Mouse (Mus musculus) regulatory T cell (primary cell): ENCODE results near the gene Neil3.

Source experiments
- in situ Hi-C: fragments of 300-600 bp; cut with MboI, MseI; formaldehyde crosslinking; loops from one replicate; pipeline ENCODE4 v1.15.1; 2025; ENCODE audit warnings: high pct_unique_total_duplicates

Neil3 gene

DNA sequence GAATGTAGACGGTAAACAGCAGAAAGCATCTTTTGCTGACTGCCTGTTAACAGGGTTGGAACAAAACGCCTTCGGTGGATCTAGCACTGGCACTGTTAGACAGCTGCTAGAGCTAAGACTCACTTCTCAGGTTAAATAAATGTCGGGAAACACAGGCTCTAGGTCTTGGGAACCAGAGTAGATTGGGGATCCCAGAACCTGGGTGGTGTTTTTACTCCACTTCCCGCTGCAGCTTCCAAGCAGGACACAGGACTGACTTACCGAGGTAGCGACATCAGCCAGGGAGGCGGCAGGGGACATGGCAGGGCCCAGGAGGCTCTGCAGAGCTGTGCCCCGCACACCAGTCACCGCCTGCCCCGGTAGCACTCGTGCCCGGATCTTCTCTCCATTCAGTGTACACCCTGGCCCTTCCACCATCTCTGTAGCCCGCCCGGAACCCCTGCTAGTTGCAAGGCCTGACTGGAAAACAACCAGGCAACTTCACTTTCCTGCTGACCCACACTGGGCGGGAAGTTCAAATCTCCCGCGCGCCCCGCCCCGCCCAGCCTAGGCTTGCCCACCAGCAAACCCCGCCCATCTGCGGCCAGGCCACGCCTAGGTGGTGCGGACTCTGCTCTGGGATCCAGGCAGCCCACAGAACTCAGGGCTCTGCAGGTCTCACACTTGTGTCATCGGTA lies at the start of gene Neil3:
Gene Neil3, minus strand, starts transcription at position 571 of the 677 bp plus-strand sequence.
- in situ Hi-C loops, result loop anchor here (25.0 kb wide), 1 partner anchor 849 kb away; no protein-coding TSS in a partner anchor

DNA sequence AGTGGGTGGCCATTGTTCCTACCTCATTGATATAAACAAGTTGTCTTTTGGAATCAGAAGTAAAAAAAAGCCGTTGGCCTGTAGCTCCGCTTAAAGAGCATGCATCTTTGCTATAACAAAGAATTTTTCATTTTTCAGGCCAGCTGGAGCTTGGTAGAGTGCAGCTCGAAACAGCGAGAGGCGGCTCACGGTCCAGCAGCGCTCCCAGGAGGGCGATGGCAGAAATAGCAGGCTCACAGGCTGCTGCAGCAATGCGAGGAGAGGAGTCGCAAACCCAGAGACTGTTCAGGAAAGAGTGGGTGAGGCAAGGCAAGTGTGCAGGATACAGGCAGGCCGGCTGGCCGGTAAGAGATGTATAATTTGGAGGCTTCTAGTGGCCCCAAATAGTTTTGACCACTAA lies 42.0 kb upstream of the Neil3 start:
- in situ Hi-C loops, result no loop called here

- in situ Hi-C loops, result no loop called here
These were observed 25.1 kb upstream of the Neil3 start for GRCm38 (mm10) chr8:53663946-53664345.

GRCm38 (mm10) chr8:53661436-53661835 lies 22.6 kb upstream of the Neil3 start:
- in situ Hi-C loops, result no loop called here

DNA sequence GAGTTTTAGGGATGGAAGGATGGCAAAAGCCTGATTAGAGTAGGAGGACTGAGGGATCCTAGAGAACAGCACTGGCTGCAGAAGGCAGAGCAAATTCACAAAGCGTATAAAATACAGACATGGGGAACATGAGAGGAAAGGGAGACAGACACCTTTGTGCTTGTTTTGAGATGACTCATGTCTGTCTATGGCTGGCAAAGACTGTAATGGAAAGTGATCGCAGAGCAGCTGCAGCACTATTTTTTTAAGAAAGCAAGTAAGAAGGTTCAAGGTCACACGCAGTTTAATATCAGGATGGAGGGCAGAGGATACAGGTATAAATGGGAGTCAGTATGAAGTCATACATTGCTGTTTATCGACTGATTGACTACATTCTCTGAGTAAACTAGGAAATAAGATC lies 8.2 kb downstream of the Neil3 start:
- in situ Hi-C loops, result loop anchor here (25.0 kb wide), 1 partner anchor 857 kb away; no protein-coding TSS in a partner anchor

GRCm38 (mm10) chr8:53628864-53629415 lies 9.9 kb downstream of the Neil3 start:
- in situ Hi-C loops, result loop anchor here (25.0 kb wide), 1 partner anchor 858 kb away; no protein-coding TSS in a partner anchor

GRCm38 (mm10) chr8:53623425-53623824 lies 15.4 kb downstream of the Neil3 start:
- in situ Hi-C loops, result no loop called here

DNA sequence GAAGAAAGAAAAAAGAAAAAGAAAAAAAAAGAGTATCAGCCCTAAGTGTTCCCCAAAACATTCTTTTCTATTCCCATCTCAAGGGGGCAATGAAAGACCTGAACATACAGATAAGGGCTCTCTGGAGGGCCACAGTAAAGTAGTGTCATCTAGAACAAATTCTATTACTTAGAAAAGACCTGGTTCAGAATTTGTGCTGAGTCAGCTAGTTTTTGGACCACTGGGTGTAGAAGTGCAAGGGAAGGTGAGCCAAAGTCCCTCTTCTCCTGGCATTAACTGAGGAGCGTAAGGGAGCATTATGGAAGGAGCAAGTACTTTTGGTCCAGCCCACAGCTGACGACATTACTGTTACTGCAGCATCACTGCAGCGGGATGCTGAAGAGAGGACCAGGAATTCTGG lies 19.7 kb downstream of the Neil3 start:
- in situ Hi-C loops, result no loop called here

DNA sequence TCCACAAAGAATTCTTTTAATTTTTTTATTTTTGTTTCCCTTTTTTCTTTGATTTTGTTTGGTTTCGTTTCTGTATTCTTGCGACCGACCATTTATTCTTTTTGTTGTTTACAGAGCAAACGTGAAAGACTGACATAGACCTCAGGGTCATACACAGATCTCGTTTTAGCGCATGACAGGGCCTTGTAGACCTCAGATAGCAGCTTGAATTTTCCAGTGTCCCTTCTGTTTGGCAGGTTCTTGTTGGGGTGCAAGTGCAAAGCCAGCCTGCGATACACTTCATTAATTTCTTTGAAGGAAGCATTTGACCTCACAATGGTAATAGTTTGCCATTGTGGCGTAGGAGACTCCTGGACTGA lies 24.6 kb downstream of the Neil3 start:
- in situ Hi-C loops, result loop anchor here (5.0 kb wide), 1 partner anchor 43 kb away; no protein-coding TSS in a partner anchor

DNA sequence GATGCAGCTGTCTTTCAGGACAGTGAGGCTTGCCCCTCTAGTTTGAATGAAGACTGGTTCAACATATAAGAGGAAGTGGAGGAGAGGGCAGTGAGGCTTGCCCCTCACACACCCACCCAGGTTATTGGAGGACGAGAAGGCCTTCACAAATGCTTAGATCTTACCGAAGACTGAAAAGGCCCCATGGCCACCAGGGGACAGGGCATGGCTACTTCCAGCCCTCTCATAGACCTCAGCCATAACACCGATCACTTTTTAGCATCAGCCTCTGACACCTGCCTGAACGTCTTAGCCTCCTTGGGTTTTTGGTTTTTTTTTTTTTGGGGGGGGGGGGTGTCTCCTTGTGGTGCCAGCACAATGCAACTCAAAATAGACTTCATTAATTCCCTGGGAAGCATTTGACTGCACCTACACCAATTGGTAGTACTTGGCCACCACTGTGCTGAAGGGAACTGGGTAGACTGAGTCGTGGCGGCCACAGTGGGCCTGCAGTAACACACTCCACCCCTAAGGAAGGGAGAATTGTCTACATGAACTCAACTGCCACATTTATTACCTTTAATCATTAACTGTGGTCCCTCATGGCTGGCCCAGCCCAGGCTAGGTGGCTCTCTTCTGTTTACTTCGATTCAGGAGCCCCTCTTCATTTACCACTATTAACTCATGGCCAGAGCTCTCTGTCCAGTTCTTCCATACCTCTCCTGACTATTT lies 25.1 kb downstream of the Neil3 start:
- in situ Hi-C loops, result loop anchor here (5.0 kb wide), 1 partner anchor 44 kb away; no protein-coding TSS in a partner anchor

GRCm38 (mm10) chr8:53612297-53612696 lies 26.6 kb downstream of the Neil3 start:
- in situ Hi-C loops, result loop anchor here (5.0 kb wide), 1 partner anchor 45 kb away; no protein-coding TSS in a partner anchor

DNA sequence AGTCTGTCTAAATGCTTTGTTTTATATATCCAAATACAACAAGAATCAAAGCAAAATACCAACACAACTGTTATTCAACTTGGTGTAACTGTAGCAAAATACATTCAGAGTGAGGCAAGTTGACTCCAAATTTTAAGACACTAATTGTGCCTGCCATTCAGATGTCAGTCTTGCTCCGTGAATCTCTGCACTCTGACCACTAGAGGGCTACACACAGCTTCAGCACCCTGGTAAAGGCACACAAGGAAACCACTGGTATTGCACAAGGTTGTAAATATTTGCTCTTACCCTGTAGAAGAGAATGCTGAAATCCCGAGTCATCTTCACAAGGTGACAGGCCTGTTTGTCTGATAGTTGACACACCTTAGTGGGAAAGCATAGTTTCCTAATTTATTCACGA lies 31.8 kb downstream of the Neil3 start:
- in situ Hi-C loops, result no loop called here

DNA sequence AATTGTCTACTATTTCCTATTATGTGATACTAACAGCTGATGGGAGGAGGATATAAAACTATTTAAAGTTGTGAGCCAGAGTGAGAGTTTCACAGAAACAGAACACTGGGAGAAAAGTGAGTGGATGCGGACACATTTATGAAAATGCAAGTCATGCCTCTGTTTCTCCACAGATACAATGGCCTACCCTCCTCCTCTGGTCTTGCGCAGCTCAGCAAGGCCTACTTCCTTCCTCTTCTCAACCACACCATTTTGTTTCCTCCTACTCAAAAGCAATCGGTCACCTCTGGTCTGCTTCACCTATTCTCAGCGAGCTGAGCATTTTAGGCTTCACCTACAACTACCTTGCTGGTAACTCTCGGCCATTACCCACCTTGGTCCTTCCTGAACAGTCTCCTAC lies 34.0 kb downstream of the Neil3 start:
- in situ Hi-C loops, result no loop called here

DNA sequence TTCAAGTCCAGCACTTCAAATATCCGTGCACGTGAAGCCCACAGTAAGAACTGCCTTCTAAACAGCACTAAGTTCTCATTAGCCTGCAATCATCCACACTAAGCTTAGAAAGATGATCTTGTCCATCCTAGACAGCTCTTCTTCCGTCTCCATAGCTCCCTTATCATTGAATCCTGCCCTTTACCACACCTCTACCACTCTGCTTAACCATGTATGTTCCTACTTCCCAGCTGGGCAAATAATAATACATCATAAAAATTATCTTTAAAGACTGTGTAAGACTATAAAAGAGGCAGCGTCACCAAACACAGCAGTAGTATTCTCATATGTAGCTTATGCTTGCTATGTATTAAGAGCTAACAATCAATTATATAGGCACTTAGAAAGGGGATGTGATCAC lies 35.2 kb downstream of the Neil3 start:
- in situ Hi-C loops, result no loop called here

DNA sequence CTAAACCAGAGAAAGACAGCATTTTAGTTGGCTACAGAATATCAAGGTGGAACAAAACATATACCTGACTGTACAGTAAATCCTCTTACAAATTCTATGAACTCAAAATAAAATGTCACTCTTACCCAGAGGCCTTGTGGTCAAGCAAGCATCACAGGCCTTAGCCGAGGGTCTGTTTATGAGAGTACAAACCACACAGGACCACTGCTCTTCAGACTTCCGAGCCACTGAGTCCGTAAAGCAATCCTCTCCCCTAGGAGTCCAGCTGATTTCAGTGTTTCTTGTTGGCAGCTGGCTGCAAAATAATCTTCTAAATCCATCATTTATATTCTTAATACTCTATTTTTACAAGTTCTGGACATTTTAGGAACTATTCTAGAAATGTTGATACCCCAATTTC lies 38.0 kb downstream of the Neil3 start:
- in situ Hi-C loops, result no loop called here

- in situ Hi-C loops, result no loop called here
These were observed 38.6 kb downstream of the Neil3 start for GRCm38 (mm10) chr8:53600025-53600811.

DNA sequence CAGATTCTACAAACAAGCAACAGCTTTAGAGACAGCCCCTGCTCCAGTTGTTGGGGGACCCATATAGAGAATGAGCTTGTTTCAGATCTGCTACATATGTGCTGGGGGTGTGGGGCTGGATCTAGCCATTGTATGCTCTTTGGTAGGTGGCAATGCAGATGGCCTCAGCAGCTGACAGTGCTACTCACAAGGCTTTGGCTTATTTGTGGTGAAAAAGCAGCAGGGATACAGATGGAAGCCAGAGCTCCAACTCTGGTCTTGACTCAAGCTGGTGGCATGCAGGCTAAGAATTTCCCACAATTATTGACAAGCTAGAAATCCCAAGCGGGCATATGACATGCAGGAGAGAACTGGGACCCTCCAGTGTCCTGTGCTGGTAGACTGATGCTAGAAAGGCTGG lies 40.8 kb downstream of the Neil3 start:
- in situ Hi-C loops, result loop anchor here (10.0 kb wide), 1 partner anchor 1047 kb away; no protein-coding TSS in a partner anchor

- in situ Hi-C loops, result loop anchor here (10.0 kb wide), 1 partner anchor 1053 kb away; no protein-coding TSS in a partner anchor
These were observed 47.1 kb downstream of the Neil3 start for GRCm38 (mm10) chr8:53591777-53592176.

DNA sequence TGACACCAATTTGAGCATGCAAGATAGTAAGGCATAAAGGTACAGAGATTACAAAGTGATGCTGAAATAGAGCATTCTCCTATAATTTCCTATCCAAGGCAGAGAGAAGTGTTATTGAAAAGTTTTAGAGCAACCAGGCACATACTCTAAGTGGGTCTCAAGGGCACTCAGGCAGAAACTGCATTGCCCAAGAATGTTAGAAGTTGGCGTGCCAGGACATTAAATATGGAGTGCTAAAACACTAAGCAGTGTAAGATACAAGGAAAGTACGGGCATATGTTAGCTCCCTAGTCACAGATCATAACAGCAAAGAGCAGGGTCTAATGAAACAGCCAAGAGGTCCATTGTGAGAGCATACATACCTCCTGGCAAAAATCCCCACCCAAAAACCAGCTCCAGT lies 65.3 kb downstream of the Neil3 start:
- in situ Hi-C loops, result no loop called here

DNA sequence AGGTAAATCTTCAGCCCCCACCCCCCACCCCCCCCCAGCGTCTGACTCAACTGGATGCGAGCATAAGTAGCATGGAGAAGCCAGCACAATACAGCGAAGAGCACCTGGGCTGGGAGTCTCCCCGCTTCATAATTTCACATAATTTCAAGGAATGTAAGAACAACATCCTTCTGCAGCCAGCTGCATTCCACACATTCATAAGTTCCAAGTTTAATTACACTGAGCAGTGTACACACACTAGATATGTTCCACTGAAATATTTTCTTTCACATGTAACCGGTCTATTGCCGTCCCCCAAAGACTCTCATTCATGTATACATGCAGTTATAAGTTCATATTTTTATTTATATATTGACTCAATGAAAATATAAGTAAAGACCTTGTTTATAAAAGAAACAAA lies 72.6 kb downstream of the Neil3 start:
- in situ Hi-C loops, result no loop called here

DNA sequence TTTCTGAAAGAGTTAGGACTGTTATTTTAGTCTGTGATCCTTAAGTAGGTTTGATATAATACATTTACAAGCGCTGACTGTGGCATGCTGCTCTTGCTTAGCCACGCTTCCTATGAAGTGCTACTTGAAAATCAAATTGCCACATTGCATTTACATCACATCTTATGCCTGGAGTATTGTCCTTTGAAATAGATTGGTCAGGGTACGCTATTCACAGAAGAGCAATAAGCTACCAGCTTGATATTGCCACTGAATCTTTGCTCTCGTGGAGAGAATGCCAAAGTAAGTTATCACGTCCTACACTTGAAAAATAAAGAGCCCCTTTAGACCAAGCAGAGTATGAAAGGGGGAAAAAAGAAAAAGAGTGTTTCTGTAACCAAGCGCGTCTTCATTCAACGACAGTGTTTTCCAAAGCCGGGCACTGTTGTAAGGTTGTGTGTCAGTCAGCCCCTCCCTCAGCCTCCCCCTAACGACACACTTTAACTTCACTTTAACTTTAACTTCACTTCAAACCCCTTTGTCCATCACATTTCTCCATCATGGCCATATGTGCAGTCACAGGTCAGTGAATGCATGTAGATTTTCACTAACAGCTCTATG lies 76.3 kb downstream of the Neil3 start:
- in situ Hi-C loops, result no loop called here
